Mouse (Mus musculus) adrenal gland, adult 18-20 months (tissue): ENCODE measurements around the gene Flnb. TPM values are rescaled to one million over a fixed set of nuclear protein-coding genes. Genes with fewer than 3 reads are reported as not detected.

Source experiments
- DNase-seq, 2 experiments: peaks; one replicate each; pipeline ENCODE4 v3.0.0; 2021 to 2022; ENCODE audit warnings: low spot score in 2 of 2
- total RNA-seq, 2 experiments: library from RNA; stranded (reverse); gene quantifications; 1 replicate in 1 of 2; 2 replicates in 1 of 2; pipeline ENCODE4 v1.2.3; 2021

The Flnb gene
- total RNA-seq, 2 experiments from 2014 or later, result 56.1 to 56.8 TPM

DNA sequence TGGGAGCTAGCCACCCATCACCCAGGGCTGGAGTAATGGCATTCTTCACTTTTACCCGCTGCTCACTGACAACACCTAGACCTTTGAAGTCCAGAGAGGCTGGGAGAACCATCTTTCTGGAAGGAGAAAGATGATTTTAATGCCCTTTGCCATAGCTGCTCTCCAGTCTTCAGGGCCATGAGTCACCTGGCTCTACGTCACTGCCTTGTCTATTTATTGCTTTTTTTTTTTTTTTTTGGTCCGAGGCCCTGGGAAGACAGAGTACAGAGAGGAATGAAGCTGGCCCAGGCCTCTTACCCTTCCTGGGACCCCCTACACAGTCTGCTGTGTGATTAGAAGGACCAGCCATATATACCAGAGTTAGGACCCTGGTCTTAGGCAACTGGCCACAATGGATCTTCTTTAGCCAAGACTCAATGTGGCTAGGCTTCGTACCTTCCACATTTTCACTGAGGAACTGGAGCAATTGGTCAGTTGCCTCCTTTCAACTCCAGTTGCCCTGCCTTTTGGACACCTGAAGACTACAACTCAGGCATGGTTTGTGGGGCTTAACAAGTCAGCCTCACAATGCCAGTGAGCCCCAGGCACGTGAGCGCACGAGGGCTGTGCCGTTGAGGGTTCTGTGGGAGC is 42.9 kb downstream of the Flnb start:
- no peak for DNase-seq

DNA sequence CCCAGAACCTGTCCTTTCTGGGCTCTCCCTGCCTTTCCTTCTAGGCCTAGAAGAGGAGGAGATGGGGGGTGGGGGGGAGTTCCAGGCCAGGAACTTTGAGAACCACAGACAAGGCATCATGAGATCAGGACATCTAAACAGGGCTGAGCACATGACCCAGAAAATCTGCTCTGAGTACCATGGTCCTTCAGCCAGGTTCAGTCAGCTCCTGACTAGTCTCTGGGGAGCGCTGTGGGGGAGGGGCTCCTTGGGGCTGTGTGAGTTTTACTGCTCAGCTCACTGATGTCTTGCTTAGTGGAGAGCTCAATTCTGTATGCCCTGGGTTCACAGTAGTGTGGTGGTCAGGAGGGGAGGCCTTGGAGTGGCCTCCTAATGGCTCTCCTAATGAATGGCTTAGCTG is 43.5 kb downstream of the Flnb start:
- DNase-seq, result no peak

DNA sequence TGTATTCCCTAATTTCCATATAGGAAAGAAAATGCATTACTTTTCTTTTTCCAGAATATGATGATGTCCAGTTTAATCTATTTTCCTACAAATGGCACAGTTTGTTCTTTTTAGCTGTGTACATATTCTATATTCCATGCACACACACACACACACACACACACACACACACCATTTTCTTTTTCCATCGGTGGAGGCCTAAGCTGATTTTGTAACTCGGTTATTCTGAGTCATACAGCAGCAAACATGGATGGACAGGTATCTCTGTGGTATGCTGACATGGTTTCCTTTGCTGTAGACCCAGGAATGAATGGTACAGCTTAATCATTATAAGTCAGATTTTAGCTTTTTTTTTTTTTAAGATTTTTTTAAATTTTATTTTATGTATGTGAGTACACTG is 44.5 kb downstream of the Flnb start:
- DNase-seq, result no peak

DNA sequence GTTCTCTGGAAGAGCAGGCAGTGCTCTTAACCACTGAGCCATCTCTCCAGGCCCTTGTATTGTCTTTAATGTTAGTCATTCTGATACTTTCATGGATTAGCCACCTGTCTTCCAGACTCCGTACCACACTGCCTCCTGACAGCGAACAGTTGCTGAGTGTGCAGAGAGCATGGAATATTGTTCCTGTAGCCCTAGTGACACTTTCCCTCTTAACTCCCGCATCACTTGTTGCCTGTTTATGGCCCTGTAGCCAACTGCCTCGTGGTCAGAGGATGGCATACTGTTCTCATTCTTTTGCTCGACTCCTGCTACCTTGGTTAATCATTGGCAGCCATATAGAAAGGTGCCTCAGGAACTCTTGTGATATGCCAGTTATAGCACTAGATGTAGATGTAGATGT is 45.4 kb downstream of the Flnb start:
- DNase-seq, result no peak

DNA sequence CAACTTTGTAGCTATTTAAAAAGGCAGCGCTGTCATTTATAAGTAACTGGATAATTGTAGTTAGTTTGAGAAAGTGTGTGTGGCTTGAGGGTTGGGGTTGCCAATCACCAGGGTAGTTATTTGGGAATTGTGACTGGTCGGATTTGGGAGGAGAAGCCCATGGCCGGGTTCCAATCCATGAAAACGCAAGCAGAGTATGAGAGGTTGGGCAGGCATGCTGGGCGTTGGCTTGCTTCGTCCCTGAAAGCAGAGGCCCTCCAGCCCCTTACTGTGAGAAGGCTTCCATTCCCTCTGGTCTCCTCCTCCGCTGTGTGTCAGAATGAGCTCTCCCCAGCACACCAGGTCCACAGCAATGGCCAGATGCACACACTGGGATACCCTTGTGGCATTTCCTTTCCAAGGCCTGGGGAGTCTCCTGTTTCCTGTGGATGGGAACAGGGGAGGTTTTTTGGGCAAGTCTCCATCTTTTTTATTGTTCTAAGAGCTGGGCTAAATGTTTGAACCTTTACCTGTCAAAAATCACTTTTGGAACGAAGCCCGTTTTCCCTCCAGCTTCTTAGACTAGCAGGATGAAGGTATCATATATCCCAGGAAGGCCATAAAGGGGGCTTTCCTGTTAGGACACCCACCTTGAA is 46.2 kb downstream of the Flnb start:
- no peak for DNase-seq

DNA sequence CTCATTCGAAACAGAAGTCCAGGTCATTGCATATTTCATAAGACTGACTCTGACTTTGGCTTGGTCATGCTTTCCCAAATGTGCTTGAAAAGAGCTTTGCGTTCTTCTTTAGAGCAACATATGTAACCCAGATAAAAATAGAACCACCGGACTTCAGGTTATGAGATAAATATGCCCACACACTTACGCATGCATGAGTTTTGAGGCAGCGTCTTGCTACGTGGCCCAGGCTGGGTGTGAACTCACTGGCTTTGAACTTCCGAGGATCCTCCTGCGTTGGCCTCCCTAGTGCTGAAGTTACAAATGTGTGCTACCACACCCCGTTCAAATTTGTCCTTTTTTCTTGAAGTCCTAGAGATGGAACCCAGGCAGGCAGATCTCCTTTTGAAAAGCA is 46.7 kb downstream of the Flnb start:
- DNase-seq, result no peak

DNA sequence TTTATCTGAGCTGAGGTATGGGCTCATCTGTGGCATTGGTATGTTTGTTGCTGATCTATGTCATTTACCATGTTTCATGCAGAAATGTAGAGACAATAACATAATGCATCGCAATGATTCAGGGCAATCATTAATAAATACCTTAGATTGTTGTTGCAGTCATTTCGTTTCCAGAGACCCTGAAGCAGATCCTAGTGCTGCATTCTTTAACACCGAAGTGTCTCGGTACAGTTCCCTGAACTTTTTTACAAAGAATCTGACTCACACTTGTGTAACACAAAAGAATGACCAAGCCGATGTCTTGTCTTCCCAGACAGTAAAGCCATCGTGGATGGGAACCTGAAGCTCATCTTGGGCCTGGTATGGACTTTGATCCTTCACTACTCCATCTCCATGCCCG is 49.5 kb downstream of the Flnb start:
- DNase-seq, result no peak

DNA sequence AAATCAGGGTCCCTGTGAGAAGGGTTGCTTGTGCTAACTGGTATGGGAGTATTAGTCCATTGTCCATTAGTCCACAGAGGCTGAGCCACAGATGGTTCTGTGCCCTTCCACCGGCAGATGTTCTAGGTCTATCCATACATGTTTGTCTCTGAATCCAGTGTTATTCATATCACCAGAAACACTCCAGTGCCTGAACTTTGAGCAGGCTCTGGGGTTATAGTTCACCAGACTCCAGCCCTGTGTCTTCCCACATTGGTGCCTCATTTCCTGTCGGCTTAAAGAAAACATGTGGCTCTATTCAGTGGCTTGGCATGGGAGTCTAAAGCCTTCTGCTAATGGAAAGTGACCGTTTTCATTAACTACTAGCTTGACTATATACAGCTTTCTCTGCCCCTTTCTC is 50.1 kb downstream of the Flnb start:
- DNase-seq, result no peak

DNA sequence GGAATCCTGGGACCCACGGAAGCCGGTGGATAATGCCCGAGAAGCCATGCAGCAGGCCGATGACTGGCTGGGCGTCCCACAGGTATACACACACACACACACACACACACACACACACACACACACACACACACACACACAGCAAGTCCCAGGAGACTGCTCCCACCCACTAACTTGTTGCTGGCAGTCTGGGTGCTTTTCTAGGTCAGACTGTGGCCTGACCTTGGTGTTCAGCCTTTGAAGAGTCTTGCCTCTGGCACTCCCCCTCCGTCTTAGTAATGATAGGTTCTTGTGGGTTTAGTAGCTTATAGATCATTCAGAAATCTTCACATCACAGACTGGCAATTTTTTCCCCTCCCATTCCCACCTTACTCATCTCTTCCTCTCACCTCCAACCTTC is 52.0 kb downstream of the Flnb start:
- no peak for DNase-seq

DNA sequence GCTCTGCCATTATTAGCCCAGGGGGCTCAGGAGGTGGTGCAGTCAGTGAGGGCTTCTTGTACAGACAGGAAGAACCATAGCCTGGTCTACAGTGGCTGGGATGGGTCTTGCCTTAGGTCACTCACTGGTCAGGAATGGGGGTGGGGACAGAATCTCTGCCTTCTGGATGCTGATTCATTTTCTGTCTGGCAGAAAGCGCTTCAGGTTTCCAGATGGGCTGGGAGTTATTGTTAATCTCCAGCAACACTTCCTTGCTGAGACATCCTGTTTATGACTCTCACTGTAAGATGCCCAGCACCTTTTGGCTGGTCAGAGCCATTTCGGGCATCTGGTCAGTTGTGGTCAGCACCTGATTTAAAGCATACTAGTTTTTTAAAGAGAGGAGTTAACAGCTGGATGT is 55.8 kb downstream of the Flnb start:
- DNase-seq, result no peak

DNA sequence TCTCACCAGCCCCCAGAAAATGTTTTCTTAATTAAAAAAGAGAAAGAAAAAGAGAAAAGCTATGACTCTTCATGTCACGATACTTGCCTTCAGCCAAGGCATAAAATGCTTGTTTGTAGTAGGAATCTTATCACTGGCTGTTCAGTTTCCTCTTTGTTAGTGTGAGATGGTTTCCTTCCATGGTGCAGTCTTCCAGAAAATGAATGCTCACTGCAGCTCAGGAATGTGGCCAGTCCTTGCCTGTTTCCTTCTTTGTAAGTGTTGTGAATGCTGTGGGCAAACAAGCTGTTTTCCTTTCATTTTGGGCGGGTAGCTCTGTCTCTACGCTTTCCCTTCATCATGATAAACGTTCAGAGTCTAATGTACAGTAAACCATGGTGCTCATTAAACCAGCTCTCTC is 56.7 kb downstream of the Flnb start:
- no peak for DNase-seq

DNA sequence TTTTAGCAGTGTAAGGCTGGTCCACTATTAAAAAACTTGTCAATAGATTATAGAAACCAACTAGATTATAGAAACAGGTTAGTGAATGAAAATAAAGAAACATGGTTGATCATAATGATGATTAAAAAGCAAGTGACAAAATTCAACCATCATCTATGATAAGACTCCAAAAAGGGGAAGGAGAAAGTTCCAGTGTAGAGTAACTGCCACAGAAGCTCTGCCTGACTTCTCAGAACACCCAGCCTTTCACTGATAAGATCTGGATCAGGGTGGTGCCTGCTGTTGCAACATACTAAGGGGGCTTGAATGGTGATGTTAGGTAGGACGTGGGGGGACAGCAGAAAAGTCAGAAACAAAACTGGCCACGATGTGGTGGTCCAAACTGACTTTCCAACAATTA is 60.2 kb downstream of the Flnb start:
- DNase-seq, result no peak

DNA sequence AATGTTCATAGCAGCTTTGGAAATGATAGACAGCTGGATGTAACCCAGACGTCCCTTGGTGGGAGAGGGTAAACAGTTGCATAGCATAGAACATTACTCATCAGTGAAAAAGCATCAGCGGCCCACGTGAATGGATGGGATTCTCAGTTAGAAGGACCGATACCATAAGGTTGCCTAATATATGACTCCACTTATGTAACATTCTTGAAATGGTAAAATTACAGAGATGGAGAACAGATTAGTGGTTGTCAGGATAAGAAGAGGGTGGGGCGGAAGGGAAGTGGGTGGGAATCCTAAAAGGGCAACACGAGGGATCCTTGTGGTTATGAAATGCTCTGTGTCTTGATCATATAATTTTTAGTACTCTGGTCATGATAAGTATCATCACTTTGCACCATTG is 62.6 kb downstream of the Flnb start:
- DNase-seq, result no peak

DNA sequence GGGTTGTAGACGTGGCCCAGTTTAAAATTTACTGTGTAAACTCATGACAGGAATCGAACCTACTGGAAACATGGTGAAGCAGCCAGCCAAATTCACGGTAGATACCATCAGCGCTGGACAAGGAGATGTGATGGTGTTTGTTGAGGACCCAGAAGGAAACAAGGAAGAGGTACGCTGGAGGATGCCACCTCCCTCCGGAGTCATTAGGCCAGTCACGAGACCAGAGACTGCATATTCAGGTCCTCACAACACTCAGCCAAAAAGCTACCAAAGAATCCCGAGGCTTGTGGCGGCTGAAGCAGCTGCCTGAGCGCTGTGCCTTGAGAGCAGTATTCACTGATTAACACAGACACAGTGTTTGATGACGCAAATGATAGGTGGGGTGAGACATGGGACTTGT is 63.8 kb downstream of the Flnb start:
- no peak for DNase-seq

DNA sequence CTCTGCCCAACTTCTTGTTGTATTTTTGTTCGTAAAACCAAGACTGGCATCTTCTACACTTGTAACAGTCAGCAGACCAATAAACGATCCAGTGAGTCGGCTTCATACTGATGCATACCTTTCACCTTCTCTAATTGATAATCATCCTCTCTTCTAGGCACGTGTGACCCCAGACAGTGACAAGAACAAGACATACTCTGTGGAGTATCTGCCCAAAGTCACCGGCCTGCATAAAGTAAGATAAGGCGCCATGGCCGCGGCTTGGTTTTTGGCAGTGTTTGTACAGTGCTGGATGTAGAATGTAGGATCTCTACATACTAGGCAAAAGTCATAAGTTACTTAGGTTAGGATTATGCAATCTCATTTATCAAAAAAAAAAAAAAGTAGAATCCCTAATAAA is 64.3 kb downstream of the Flnb start:
- DNase-seq, result no peak

DNA sequence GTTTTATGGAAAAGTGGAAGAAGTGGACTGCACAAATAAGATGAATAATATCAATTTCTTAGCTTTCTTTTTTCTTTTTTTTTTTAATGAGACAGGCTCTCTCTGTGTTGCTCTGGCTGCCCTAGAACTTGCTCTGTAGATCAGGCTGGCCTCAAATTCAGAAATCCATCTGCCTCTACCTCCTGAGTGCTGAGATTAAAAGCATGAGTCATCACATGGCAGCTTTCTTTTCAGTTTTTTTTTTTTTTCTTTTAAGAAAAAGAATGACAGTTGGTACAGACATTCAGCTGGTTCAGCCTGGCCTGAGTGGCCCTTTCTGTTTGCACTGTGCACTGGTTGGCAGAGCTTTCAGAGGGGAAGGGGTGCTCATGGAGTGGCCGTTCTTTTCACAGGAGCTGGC is 66.4 kb downstream of the Flnb start:
- no peak for DNase-seq

DNA sequence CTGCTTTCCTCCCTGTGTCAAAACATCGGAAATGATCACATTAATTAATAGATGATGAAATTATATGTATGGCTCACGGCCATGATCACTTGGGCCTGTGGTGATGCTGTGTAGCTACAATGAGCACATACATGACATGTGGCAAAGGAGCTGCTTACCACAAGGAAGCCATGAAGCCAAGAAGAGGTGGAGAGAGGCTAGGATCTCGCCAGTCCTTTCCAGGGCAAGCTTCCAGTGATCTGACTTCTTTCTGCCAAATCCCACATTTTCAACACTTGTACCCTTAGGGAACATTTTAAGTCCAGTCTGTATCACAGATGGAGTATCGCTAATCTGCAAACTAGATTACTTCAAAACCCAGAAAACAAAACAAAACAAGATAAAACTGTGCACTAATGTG is 67.1 kb downstream of the Flnb start:
- no peak for DNase-seq

DNA sequence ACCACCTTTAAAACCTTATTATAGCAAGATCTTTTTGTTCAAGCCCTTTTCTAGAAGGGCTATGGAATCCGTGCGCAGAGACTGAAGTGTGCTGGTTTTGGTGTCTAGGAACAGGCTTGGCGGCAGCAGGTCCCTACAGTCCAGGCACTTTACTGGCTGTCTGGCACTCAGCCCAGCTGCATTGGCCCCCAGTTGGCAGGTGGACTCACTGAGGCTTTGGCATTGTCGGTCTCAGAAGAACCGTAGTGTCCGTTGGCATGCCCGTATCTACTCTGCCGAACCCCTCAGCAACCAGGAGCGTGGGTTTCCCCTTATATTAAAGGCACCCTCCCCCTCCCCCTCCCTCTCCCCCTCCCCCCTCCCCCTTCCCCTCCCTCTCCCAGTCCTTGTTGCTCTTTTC is 67.8 kb downstream of the Flnb start:
- DNase-seq, result no peak

DNA sequence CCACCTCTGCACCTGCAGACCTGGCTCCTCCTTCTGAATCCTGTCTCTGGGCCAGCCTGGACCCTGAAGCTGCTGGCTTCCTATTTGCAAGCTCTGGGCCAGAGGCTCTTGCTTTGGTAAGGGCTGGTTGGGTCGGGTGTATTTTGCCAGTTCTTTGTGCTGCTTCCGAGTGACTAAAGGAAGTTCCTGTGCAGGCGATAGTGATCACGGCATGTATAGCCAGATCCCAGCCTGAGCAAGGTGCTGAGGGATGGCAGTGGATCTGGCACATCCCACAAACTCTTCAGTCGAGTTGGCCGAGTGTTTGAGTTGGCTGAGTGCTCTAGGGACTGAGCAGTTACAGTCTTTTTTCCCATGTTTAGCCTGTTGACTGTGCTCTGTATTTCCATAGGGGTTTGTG is 68.3 kb downstream of the Flnb start:
- DNase-seq, result no peak

DNA sequence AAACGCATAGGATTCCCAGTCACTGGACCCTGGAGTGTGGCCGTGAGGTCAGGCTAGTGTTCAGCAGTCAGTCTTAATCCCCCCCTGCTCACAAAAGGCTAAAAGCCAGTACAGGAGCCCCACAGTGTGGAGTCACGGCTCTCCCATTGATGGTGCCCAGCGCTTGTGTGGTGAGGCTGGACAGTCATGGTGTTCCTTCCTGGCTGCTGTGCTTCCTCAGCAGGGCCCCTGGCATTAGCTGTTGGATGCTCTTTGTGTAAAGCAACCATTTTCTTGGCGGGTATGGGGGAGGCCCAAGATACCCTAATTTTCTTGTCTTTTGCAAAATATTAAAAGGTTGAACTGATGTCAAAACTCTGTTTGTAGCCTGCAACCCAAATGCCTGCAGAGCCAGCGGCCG is 69.4 kb downstream of the Flnb start:
- DNase-seq, result no peak

DNA sequence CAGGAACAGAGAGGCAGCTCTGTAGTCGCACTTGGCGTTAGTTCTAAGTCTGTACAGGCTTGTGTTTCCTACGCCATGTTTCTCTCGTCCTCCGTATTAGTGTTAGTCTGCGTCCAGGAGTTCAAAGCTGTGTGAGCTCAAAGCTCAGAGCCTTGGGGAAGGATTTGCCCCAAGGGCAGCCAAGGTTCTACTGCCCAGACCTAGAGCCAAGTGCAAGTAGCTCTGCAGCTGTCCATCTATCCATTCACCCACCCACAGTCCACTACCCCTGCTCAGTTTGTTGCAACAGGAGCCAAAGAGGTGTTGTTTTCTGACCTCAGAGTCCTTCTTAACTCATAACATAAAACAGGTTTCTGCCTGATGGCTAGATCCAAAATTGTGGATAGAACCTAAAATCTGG is 70.5 kb downstream of the Flnb start:
- no peak for DNase-seq

DNA sequence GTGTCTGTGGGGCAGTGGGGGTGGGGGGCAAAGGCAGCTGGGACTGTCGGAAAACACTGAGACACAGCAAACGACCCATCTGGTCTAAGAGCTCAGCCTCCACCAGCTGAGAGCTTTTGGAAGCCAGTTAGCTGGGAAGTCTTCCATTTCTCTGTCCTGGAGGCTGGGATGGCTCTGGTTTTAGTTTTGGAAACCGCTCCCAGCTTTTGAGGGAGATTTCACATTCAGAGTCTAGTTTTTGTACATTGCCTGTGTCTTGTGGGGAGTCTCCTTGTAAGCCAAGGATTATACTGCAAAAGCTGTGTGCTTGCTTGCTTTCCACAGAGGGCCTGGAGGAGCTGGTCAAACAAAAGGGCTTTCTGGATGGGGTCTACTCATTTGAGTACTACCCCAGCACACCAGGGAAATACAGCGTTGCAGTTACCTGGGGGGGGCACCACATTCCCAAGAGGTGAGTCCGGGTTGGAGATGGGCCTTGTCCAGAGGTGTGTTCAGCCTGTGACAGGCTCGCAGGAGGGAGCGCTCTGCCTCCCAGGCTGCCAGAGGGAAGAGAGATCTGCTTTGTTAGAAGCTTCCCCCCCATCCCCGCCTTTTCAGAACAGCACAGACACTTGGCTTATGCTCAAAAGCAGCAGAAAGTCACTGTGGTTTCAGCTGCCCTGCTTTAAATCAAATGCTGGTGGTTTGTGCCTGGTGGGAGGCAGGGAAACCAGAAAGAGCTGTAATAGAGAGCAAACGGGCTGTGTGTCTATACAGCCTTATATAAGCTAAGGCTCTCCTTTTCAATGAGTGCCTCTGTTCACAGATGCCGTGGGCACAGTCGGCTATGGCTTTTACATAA is 71.3 kb downstream of the Flnb start:
- no peak for DNase-seq

DNA sequence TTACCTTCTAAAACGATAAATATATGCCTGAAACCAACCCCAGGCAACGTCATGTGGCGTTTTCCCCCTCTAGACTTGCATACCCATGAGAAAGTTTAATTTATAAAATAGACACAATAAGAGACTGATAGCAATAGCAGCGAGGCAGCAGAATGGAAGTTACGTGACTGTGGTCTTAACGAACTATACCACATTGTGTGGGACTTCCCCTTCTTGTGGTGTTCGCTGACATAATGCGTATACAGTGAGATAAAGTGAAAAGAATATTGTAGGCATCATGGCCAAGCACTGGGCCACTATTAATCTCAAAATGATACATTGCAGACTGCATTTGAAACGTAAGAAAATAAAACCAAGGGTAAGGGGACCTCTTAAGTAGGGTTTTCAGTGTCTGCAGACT is 72.1 kb downstream of the Flnb start:
- DNase-seq, result no peak
